Mouse (Mus musculus) gastrocnemius, adult 8-10 months (tissue): ENCODE measurements around the gene Rbm12b1. TPM values are rescaled to one million over a fixed set of nuclear protein-coding genes. Genes with fewer than 3 reads are reported as not detected.
A peak's percentile ranks its signal among the peaks of the same experiment; 100 is the strongest.
"Not testable (repeated sequence)": the region's sequence is repeated elsewhere in the genome, so short reads cannot be mapped to it uniquely, and the experiment has no call there.

ENCODE experiments used
- DNase-seq, 2 experiments: peaks; one replicate each; pipeline ENCODE4 v3.0.0; 2022; ENCODE audit warnings: low spot score in 2 of 2
- total RNA-seq, 4 experiments: library from RNA; stranded (reverse); gene quantifications; 2 replicates each; pipeline ENCODE4 v1.2.4; 2022

Rbm12b1 gene
- total RNA-seq = 1 to 10 TPM; 2.2 to 3.0 (median 2.7) TPM

- DNase-seq = peak; percentile 43 to 65
These were observed at the start of gene Rbm12b1 for GRCm38 (mm10) chr4:12140141-12140567. Gene Rbm12b1 (plus strand): TSS chr4:12140264.

DNA sequence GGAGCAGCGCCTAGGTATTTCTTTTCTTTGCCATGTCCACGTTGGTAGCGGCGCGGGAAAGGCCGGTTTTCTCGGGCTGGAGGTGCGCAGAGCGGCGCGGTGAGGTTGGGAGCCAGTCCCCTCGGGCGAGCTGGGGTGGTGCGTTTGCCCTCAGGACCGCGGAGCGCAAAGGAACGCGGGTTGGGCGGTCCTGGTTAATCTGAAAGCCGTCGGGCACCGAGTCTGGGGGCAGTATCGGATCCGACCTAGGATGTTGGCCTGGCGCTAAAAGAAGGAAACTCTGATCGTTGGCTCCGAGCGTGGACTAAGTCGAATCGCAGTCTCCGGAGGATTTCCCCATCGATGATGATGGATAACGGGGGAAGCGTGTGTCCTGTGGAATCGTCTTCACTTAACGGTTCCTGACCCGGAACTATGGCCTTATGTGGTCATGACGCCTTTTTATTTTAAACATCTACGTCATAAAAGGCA, 563 bp downstream of the Rbm12b1 start:
- DNase-seq = not testable (repeated sequence)

DNA sequence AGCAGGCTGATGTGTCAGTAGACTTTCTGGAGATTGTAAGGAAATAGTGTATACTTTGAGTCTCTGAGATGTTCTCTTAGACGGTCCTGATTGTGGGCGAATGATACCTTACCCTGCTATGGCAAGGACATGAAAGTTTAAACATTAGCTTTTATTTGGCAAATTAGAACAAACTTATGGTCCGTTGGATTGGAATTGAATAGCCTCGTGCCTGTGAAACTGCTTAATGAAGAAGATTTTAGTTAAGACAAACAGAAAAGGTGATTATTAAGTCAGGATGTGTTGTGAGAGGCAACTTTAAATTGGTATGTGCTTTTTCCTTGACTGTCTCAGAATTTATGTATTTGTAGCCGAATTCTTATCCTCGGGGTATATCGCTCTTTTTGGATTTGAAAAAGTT, 1.5 kb downstream of the Rbm12b1 start:
- not testable (repeated sequence) for DNase-seq

DNA sequence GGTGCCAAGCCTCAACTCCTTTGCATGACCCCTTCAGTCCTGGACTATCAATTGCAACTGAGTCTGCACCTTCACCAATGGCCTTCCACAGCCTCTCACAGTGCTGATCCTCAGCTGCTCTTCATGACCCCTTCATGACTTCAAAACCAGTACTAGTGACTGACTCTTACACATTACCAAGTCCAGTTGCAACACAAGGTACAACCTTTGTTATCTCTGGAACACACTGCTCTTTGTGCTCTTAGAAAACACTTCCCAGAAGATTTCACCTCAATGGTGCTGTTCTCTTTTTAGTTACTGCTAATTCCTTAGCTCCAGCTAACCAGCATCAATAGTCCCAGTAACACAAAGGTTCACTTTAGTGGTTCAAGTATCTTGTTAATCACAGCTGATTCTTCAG, 7.6 kb downstream of the Rbm12b1 start:
- DNase-seq = no peak

DNA sequence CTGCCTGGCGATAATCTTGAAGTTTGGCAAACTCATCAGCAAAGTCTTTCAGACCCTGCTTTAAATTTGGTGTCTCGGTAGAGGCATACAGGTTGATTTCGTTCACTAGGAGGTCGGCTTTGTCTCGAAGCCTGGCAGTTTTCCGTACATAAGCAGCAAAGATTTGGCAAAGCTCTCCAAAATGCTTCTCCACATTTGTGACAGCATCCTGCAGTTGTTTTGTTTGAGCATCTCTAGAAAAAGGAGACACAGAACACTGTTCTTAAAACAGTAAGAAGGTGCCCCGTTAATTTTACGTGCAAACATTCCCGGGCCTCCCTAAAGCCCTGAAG, 30.9 kb downstream of the Rbm12b1 start:
- no peak for DNase-seq

DNA sequence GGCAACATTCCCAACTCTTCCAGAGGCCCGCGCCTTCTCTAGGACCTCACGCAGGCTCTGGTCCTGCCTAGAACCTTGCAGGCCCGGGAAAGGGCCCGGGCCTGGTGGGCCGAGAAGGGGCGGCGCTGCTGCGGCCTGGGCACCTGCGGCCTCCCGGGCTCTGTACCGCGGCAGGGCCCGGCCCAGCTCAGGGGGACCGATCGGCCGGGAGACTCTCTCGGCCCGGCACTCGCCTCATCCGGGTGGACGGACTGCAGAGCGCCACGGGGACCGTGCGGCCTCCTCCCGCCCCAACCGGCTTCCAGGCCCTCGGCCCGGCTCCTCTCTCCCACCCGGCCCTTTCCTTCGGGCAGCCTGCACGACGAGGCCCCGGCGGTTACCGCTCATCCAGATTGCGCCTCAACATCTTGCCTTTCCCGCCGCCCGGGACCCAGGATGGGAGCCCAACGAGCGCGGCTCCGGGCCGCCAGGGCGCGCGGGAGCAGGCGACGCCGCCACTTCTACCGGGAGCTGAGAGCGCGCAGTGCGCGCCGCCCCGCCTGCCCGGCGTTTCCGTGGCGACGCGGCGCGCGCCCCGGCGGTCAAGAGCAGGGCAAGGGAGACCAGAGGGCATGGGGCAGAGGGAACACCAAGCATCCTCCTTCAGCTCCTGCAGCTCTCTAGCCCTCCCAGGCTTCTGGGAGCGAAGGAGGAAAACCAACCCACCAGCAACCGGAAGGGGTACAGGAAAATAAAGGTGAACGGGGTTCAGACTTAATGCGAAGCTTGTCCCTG, 31.4 kb downstream of the Rbm12b1 start, which contains the start of gene Fam92a:
TSS of gene Fam92a (minus strand) at position 698 of the 774 bp plus-strand sequence.
- peak; percentile 27 to 28 for DNase-seq

- DNase-seq = no peak
These were observed 38.9 kb downstream of the Rbm12b1 start for GRCm38 (mm10) chr4:12178992-12179391.

Other genes with a start within 250 kb of the Rbm12b1 start
- gene Gm10604, start 159.0 kb upstream of the Rbm12b1 start, total RNA-seq = not detected
- gene Rbm12b2, start 50.8 kb upstream of the Rbm12b1 start, total RNA-seq = 1 to 10 TPM; 3.0 to 5.0 (median 3.2) TPM
- 1 to 10 TPM; 5.2 to 9.0 (median 7.4) TPM for gene Fam92a, start 31.8 kb downstream of the Rbm12b1 start, total RNA-seq